Mouse (Mus musculus) cerebellum, adult 2 months (tissue): Measurements from ENCODE around the gene Tfdp1. TPM values are rescaled to one million over a fixed set of nuclear protein-coding genes. Genes with fewer than 3 reads are reported as not detected.
A peak's percentile ranks its signal among the peaks of the same experiment; 100 is the strongest.
"Not testable (repeated sequence)": the region's sequence is repeated elsewhere in the genome, so short reads cannot be mapped to it uniquely, and the experiment has no call there.

Experiments used
- DNase-seq, 2 experiments: peaks; one replicate each; pipeline ENCODE4 v3.0.0; 2021
- H3K27ac ChIP-seq: fragments of 200-500 bp; 2 replicates; pipeline ENCODE4 v1.5.1; 2012; ENCODE audit warnings: low read length, control low read depth, inconsistent platforms; ENCODE audit not compliant: insufficient read depth
- H3K27me3 ChIP-seq: fragments of 200-500 bp; 2 replicates; pipeline ENCODE4 v1.6.1; 2012; ENCODE audit warnings: inconsistent platforms, mild to moderate bottlenecking, low read length, moderate library complexity; ENCODE audit not compliant: control insufficient read depth, insufficient read depth
- H3K4me1 ChIP-seq: fragments of 200-500 bp; 2 replicates; pipeline ENCODE4 v1.6.1; 2011; ENCODE audit warnings: low read length; ENCODE audit not compliant: control insufficient read depth, insufficient read depth
- H3K4me3 ChIP-seq: fragments of 200-500 bp; replicated peaks from 2 replicates; pipeline ENCODE3; 2011; ENCODE audit warnings: mild to moderate bottlenecking, low read depth, low read length, control low read depth; ENCODE audit not compliant: insufficient read depth
- CTCF ChIP-seq: fragments of 200-500 bp; IDR thresholded peaks from 2 replicates; pipeline ENCODE4 v1.5.1; 2011; ENCODE audit warnings: low read depth, mild to moderate bottlenecking, control low read depth, low read length, moderate library complexity, borderline replicate concordance; ENCODE audit not compliant: insufficient read depth
- POLR2A ChIP-seq: fragments of 200-500 bp; IDR thresholded peaks from 2 replicates; pipeline ENCODE4 v1.6.1; 2011; ENCODE audit warnings: low read length, control low read depth, borderline replicate concordance; ENCODE audit not compliant: insufficient read depth
- WGBS: fragments of 180-500 bp; shearing (Covaris S2); methylation state at CpG from one replicate; pipeline ENCODE4 v1.1.7; 2018; 5-methylcytosine and 5-hydroxymethylcytosine counted together
- polyA plus RNA-seq: library from polyadenylated mRNA; depleted of rRNA; stranded (reverse); fragments of >200 nt; gene quantifications from 2 replicates; pipeline ENCODE4 v1.2.3, GENCODE M21; 2012

Tfdp1 gene
- polyA plus RNA-seq, 1 experiment = 74.7 TPM

DNA sequence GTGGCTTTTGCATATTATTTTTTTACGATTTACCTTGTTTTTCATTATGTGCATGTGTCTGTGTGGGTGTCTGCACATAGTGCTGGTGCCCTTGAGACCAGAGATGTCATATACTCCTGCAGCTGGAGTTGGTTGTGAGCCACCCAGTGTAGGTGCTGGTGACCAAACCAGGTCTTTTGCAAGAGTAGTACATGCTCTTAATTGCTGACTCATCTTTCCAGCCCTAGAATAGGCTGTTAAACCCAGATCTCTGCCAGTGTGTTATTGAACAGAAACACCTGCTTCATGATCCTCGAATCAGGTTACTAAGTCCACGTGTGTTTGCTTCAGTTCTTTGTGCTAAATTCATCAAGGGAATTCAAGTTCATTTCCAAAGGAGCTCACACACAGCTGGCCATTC lies 23.6 kb upstream of the Tfdp1 start:
- Histone ChIP-seq H3K27me3 (no peaks in the 10 kb centered on the region), H3K4me1 (no peaks in the 10 kb centered on the region), H3K27ac (no peak overlapping the region), H3K4me3 (no peak overlapping the region)
- no peak for DNase-seq
- TF ChIP-seq POLR2A = no peak
- TF ChIP-seq CTCF = no peak
- 90% methylated on average over 3 of the region's 3 CpGs for WGBS

DNA sequence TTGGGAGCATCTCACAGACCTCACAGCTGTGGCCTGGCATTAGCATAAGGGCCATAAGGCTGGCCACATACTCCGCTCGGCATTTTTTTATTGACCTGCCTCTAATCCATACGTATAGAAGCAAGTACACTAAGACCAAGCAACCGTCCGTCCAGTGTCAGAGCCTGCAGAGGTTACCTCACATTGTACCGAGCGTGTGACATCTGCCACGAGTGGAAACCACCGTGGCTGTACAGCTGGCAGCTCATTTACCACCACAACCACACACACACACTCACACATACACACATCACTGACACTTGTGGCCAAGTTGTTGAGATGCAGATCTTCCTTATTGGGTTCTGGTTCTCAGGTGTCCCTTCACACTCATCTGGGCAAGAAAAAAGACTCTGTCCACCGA lies 21.9 kb upstream of the Tfdp1 start:
- TF ChIP-seq CTCF = no peak
- no peak for TF ChIP-seq POLR2A
- Histone ChIP-seq H3K27me3 (no peaks in the 10 kb centered on the region), H3K4me3 (no peak overlapping the region), H3K4me1 (no peaks in the 10 kb centered on the region), H3K27ac (no peak overlapping the region)
- DNase-seq = no peak
- WGBS = 92% methylated on average over 10 of the region's 10 CpGs

- Histone ChIP-seq H3K27ac (no peak overlapping the region), H3K27me3 (no peaks in the 10 kb centered on the region), H3K4me1 (no peaks in the 10 kb centered on the region), H3K4me3 (no peak overlapping the region)
- peak in 1 of 2 experiments; percentile 20 for DNase-seq
- no peak for TF ChIP-seq POLR2A
- no peak; the same call in 1 of the 2 replicates for TF ChIP-seq CTCF
- WGBS = 39% methylated on average over 5 of the region's 5 CpGs
These were observed 12.0 kb upstream of the Tfdp1 start for GRCm38 (mm10) chr8:13326598-13326997.

- WGBS = 38% methylated on average over 1 of the region's 1 CpGs
- TF ChIP-seq POLR2A (no peak), CTCF (no peak)
- Histone ChIP-seq H3K4me1 (no peaks in the 10 kb centered on the region), H3K4me3 (no peak overlapping the region), H3K27me3 (no peaks in the 10 kb centered on the region), H3K27ac (no peak overlapping the region)
- no peak for DNase-seq
These were observed 3.9 kb upstream of the Tfdp1 start for GRCm38 (mm10) chr8:13334671-13335070.

DNA sequence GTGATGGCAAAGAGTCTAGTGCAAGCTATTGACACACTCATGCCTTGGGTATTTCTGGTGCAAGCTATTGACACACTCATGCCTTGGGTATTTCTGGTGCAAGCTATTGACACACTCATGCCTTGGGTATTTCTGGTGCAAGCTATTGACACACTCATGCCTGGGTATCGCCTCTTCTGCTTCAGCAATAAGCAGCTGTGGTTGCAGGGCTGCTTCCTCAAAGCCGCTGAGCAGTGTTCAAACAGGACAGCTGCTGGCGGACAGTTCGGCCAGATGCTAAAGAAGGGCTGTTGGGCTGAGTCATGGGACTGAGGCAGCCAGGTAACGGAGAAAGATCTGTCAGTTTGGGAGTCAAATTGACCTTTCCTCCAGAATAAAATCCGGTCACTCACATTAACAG lies 1.3 kb upstream of the Tfdp1 start:
- not testable (repeated sequence) for DNase-seq
- 87% methylated on average over 6 of the region's 6 CpGs for WGBS

DNA sequence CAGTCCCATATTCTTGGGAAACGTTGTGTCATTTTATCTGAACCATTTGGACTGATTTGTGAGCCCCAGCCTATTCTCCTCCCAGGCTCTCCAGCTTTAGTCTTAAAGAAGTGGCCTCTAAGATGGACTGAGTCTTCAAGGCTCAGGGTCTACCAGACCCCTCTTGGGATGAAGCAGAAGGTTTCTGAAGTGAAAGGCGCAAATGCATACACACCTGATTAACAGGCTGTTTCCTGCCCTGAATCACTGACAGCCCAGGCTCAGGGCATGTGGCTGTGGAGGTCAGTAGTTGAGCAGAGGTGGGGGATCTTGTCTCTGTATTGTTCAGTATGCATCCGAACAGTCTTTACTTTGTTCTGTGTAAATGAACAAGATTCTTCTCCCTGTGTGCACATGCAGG lies 873 bp upstream of the Tfdp1 start:
- Histone ChIP-seq H3K4me1 (peaks cover 12% of the 10 kb centered on the region), H3K27ac (no peak overlapping the region), H3K4me3 (no peak overlapping the region), H3K27me3 (no peaks in the 10 kb centered on the region)
- no peak for DNase-seq
- WGBS = 77% methylated on average over 3 of the region's 3 CpGs
- TF ChIP-seq POLR2A = no peak
- TF ChIP-seq CTCF = no peak

More for the DNA sequence above, 1.3 kb upstream of the Tfdp1 start:
- H3K4me1 ChIP-seq = peaks cover 12% of the 10 kb centered on the region
- not testable (repeated sequence) for H3K27me3 ChIP-seq, H3K4me3 ChIP-seq, H3K27ac ChIP-seq

GRCm38 (mm10) chr8:13338901-13339645 lies 522 bp downstream of the Tfdp1 start:
- WGBS = under 1% methylated on average over 64 of the region's 70 CpGs
- Histone ChIP-seq H3K27ac (0 out of 2 replicates have a peak overlapping the region, but pooled peaks have one; percentile 24), H3K4me1 (peaks cover 12% of the 10 kb centered on the region), H3K27me3 (no peaks in the 10 kb centered on the region), H3K4me3 (peak overlapping the region; percentile 74)
- DNase-seq = peak; percentile 46 to 53
- TF ChIP-seq POLR2A = no peak
- no peak for TF ChIP-seq CTCF

DNA sequence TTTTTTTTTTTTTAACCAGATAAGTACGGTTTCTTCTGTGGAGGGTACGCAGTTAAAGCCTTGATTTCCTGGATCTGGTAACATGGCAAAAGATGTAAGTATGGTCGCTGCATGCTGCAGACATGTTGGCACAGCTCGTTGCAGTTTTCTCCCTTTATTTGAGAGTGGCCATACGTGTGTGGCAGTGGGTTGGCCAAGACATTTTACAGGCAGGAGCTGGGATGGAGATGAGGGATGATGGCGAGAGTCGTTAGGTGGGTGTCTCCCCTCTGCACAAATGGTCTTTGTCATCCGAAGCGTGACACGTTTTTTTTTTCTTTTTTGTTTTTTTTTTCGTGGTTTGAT lies 1.1 kb downstream of the Tfdp1 start:
- 8% methylated on average over 11 of the region's 11 CpGs for WGBS
- H3K4me1 ChIP-seq = peaks cover 12% of the 10 kb centered on the region
- no peak for DNase-seq
- no peaks in the 10 kb centered on the region for H3K27me3 ChIP-seq
- no peak for TF ChIP-seq CTCF
- no peak for TF ChIP-seq POLR2A
- no peak overlapping the region for H3K27ac ChIP-seq
- peak overlapping the region; percentile 52 for H3K4me3 ChIP-seq
